In the genomic region with DNA sequence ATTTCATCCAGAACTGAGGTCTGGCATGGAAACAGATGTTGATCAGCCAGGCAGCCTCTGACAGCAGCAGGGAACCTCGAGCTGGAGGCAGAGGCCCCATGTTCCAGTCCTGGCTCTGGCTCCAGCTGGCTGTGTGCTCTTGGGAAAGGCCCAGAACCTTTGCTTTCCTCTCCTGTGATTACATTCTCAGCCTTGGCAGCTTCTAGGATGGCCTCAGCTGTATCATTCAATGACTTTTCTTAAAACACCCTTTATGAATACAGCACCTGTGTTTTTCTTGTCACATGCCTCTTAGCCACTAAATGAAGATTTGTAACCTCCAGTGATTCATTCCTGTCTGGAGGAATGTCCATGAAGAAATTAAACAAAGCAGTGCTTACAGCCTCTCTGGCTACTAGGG, we compare ENCODE assay signal across 21 mouse cellular contexts. TPM values are rescaled to one million over a fixed set of nuclear protein-coding genes. Genes with fewer than 3 reads are reported as not detected.
DNase-seq lines count a peak whose midpoint lies in the region; ATAC-seq and TF ChIP-seq lines count a peak whose summit lies in the region.
"Had no signal": no experiment of that assay in that cellular context is flagged by ENCODE, and none has a peak within 500 bp of the region (broad histone marks: within the 10 kb centered on the region; RNA-seq: fewer than 3 reads in every experiment).

No protein-coding gene starts in this region.

- H3K79me2 ChIP-seq in myocyte (ENCODE audit: control insufficient read depth, insufficient read depth) = no peaks in the 10 kb centered on the region

- no peaks in the 10 kb centered on the region for H3K27me3 ChIP-seq in lung, embryonic 14.5 days (ENCODE audit: insufficient read depth, low read length)
- no peaks in the 10 kb centered on the region for H3K27me3 ChIP-seq in embryonic facial prominence, embryonic 15.5 days
- no peaks in the 10 kb centered on the region for H3K27me3 ChIP-seq in myocyte (ENCODE audit: control insufficient read depth, insufficient read depth, insufficient read length)
- H3K27me3 ChIP-seq in forebrain, embryonic 11.5 days (ENCODE audit: control insufficient read depth, insufficient read depth, low read length) = no peaks in the 10 kb centered on the region
- H3K27me3 ChIP-seq: heart, embryonic 13.5 days; hindbrain, embryonic 12.5 days; intestine, embryonic 15.5 days; megakaryocyte, embryonic 14.5 days; neural tube, embryonic 12.5 days had no signal

- no peak for TF ChIP-seq CTCF in lung, embryonic 14.5 days (IDR thresholded peaks at IDR 0.05; ENCODE audit: low read depth)

- no peak for TF ChIP-seq POLR2A in myocyte (IDR thresholded peaks at IDR 0.05; ENCODE audit: insufficient read length, low read depth)

- H3K27ac ChIP-seq in lung, embryonic 14.5 days (ENCODE audit: low read depth) = 0 out of 2 replicates have a peak overlapping the region, but pooled peaks have one; percentile 18
- 0 out of 2 replicates have a peak overlapping the region, but pooled peaks have one; percentile 36 for H3K27ac ChIP-seq in embryonic facial prominence, embryonic 15.5 days (replicated peaks)
- H3K27ac ChIP-seq in forebrain, embryonic 11.5 days (ENCODE audit: low read depth, low read length) = no peak overlapping the region
- H3K27ac ChIP-seq: forebrain, embryonic 10.5 days; heart, embryonic 13.5 days; hindbrain, embryonic 12.5 days; intestine, embryonic 15.5 days; kidney, postnatal 0 days; neural tube, embryonic 12.5 days had no signal

- H3K4me2 ChIP-seq in lung, embryonic 14.5 days = no peak overlapping the region
- no peak overlapping the region for H3K4me2 ChIP-seq in embryonic facial prominence, embryonic 15.5 days (replicated peaks)
- no peak overlapping the region for H3K4me2 ChIP-seq in myocyte (ENCODE audit: low read depth)
- H3K4me2 ChIP-seq in forebrain, embryonic 11.5 days (ENCODE audit: low read depth, low read length, severe bottlenecking) = no peak overlapping the region
- H3K4me2 ChIP-seq: heart, embryonic 13.5 days; hindbrain, embryonic 12.5 days; intestine, embryonic 15.5 days; liver, embryonic 11.5 days; neural tube, embryonic 12.5 days had no signal

- H3K36me3 ChIP-seq in lung, embryonic 14.5 days (ENCODE audit: insufficient read depth) = no peaks in the 10 kb centered on the region
- no peaks in the 10 kb centered on the region for H3K36me3 ChIP-seq in embryonic facial prominence, embryonic 15.5 days
- H3K36me3 ChIP-seq in myocyte (ENCODE audit: control insufficient read depth, insufficient read depth) = no peaks in the 10 kb centered on the region
- no peaks in the 10 kb centered on the region for H3K36me3 ChIP-seq in forebrain, embryonic 11.5 days (ENCODE audit: control insufficient read depth, insufficient read depth, low read length)
- H3K36me3 ChIP-seq: forebrain, embryonic 10.5 days; heart, embryonic 13.5 days; hindbrain, embryonic 12.5 days; intestine, embryonic 15.5 days; neural tube, embryonic 12.5 days had no signal

- no peak overlapping the region for H3ac ChIP-seq in myocyte (ENCODE audit: control insufficient read depth, insufficient read length)

- H3K9ac ChIP-seq in lung, embryonic 14.5 days = no peak overlapping the region
- no peak overlapping the region for H3K9ac ChIP-seq in embryonic facial prominence, embryonic 15.5 days
- H3K9ac ChIP-seq in forebrain, embryonic 11.5 days (ENCODE audit: low read length) = no peak overlapping the region
- H3K9ac ChIP-seq: heart, embryonic 13.5 days; hindbrain, embryonic 12.5 days; intestine, embryonic 15.5 days; neural tube, embryonic 12.5 days had no signal

- H3K4me1 ChIP-seq in lung, embryonic 14.5 days (ENCODE audit: insufficient read depth) = no peaks in the 10 kb centered on the region
- H3K4me1 ChIP-seq in embryonic facial prominence, embryonic 15.5 days = 0 out of 2 replicates have a peak, but pooled peaks cover 5% of the 10 kb centered on the region
- no peaks in the 10 kb centered on the region for H3K4me1 ChIP-seq in forebrain, embryonic 11.5 days (replicated peaks; ENCODE audit: control insufficient read depth, insufficient read depth, low read length)
- H3K4me1 ChIP-seq: forebrain, embryonic 10.5 days; hindbrain, embryonic 12.5 days; neural tube, embryonic 12.5 days had no signal

- DNase-seq in embryo, embryonic 11 days = peak; percentile 17
- no peak for DNase-seq in embryo, embryonic 10 days (ENCODE audit: low spot score)
- DNase-seq in lung, embryonic 14.5 days = no peak
- DNase-seq in lung, postnatal 14 days = no peak
- DNase-seq in forebrain, embryonic 11.5 days (ENCODE audit: low spot score) = no peak
- DNase-seq: cerebellum, adult 9-10 months; retina, postnatal 1 day; thymus, adult 18-20 months had no signal

- WGBS in lung, embryonic 14.5 days = 17% methylated on average over 1 of the region's 1 CpGs
- 14% methylated on average over 1 of the region's 1 CpGs for WGBS in embryonic facial prominence, embryonic 15.5 days
- 56% methylated on average over 1 of the region's 1 CpGs for WGBS in forebrain, embryonic 11.5 days

- H3K9me3 ChIP-seq in lung, embryonic 14.5 days (ENCODE audit: low read depth, low read length) = no peaks in the 10 kb centered on the region
- no peaks in the 10 kb centered on the region for H3K9me3 ChIP-seq in embryonic facial prominence, embryonic 15.5 days (replicated peaks)
- H3K9me3 ChIP-seq in forebrain, embryonic 11.5 days (ENCODE audit: control insufficient read depth, low read length) = no peaks in the 10 kb centered on the region
- H3K9me3 ChIP-seq: forebrain, embryonic 10.5 days; G1E; heart, embryonic 13.5 days; hindbrain, embryonic 12.5 days; intestine, embryonic 15.5 days; megakaryocyte, embryonic 14.5 days; neural tube, embryonic 12.5 days had no signal

- ATAC-seq in lung, embryonic 14.5 days (ENCODE audit: insufficient read depth) = no peak
- ATAC-seq in embryonic facial prominence, embryonic 15.5 days (ENCODE audit: insufficient number of reproducible peaks, low FRiP score, low TSS enrichment, low read depth) = no peak
- no peak for ATAC-seq in forebrain, embryonic 11.5 days (replicated peaks; ENCODE audit: low FRiP score)
- ATAC-seq in activated CD4-positive, CD25-positive, alpha-beta regulatory T cell, adult 4 months = no peak
- ATAC-seq: intestine, embryonic 15.5 days; lung, postnatal 0 days had no signal

- H3K4me3 ChIP-seq in lung, embryonic 14.5 days (ENCODE audit: low read depth, low read length) = no peak overlapping the region
- no peak overlapping the region for H3K4me3 ChIP-seq in embryonic facial prominence, embryonic 15.5 days (replicated peaks)
- no peak overlapping the region for H3K4me3 ChIP-seq in myocyte
- no peak overlapping the region for H3K4me3 ChIP-seq in forebrain, embryonic 11.5 days (ENCODE audit: low read depth, low read length)
- H3K4me3 ChIP-seq: forebrain, embryonic 10.5 days; heart, embryonic 13.5 days; hindbrain, embryonic 12.5 days; intestine, embryonic 15.5 days; megakaryocyte, embryonic 14.5 days; neural tube, embryonic 12.5 days had no signal

TF ChIP-seq in myocyte, 11 proteins besides CTCF, POLR2A, EP300 and RAD21:
- TF ChIP-seq E2F4 (IDR thresholded peaks at IDR 0.05; ENCODE audit: insufficient read depth) (no peak), MYOG (IDR thresholded peaks at IDR 0.05; ENCODE audit: control insufficient read depth in 1 of 3, insufficient read depth in 1 of 3, insufficient read length in 2 of 3, low read depth in 2 of 3) (peak in 2 of 3 experiments; percentile 2 to 12), USF1 (IDR thresholded peaks at IDR 0.05; ENCODE audit: low read depth) (peak; percentile 45)

RNA-seq across cellular contexts. Expression of a gene that starts 31.3 kb away (rescaled TPM):
- 2.7 and 3.5 TPM in 2 replicates for polyA plus RNA-seq in lung, embryonic 14.5 days (2014; fragmentation: Nextera tagmentation; extraction: Ambion mirVana)
- 3.0 and 4.2 TPM in 2 replicates for polyA plus RNA-seq in embryonic facial prominence, embryonic 15.5 days (2015; fragmentation: Nextera tagmentation; extraction: Ambion mirVana)
- 2.0 TPM for polyA plus RNA-seq in myocyte (2012; fragmentation: generic; extraction: Trizol)
- polyA plus RNA-seq in forebrain, embryonic 11.5 days (2014; fragmentation: Nextera tagmentation; extraction: Ambion mirVana) = 3.2 and 3.4 TPM in 2 replicates
- 10 to 100 TPM; 16.9 to 18.2 TPM for polyA plus RNA-seq in activated CD4-positive, CD25-positive, alpha-beta regulatory T cell, adult 4 months (2017; shearing (Covaris generic))

RNA-seq across cellular contexts. Expression of a gene that starts 31.3 kb away (rescaled TPM):
- polyA plus RNA-seq in lung, embryonic 14.5 days (2014; fragmentation: Nextera tagmentation; extraction: Ambion mirVana) = 39.2 and 43.9 TPM in 2 replicates
- 50.6 and 56.0 TPM in 2 replicates for polyA plus RNA-seq in embryonic facial prominence, embryonic 15.5 days (2015; fragmentation: Nextera tagmentation; extraction: Ambion mirVana)
- 77.2 TPM for polyA plus RNA-seq in myocyte (2012; fragmentation: generic; extraction: Trizol)
- polyA plus RNA-seq in forebrain, embryonic 11.5 days (2014; fragmentation: Nextera tagmentation; extraction: Ambion mirVana) = 38.9 and 39.1 TPM in 2 replicates
- polyA plus RNA-seq in activated CD4-positive, CD25-positive, alpha-beta regulatory T cell, adult 4 months (2017; shearing (Covaris generic)) = 10 to 100 TPM; 92.9 to 93.6 TPM
